Mouse (Mus musculus) liver, adult 2 months (tissue): ENCODE measurements at regions not wholly inside any gene's neighbourhood (a gene's known extent, or its start where the extent isn't known, plus 50 kb on each side); places are given as distances from the start of the nearest gene placed in this dataset.

Source experiments
- DNase-seq: peaks from one replicate; pipeline ENCODE4 v3.0.0-alpha.2; 2011; ENCODE audit warnings: low read depth, low spot score; ENCODE audit errors: extremely low read depth
- H3K27ac ChIP-seq: fragments of 200-500 bp; replicated peaks from 2 replicates; pipeline ENCODE4 v1.5.1; 2012; ENCODE audit warnings: low read depth, mild to moderate bottlenecking, control low read depth, inconsistent platforms, low read length; ENCODE audit not compliant: insufficient read depth
- H3K27me3 ChIP-seq: fragments of 200-500 bp; 2 replicates; pipeline ENCODE4 v1.6.1; 2012; ENCODE audit warnings: mild to moderate bottlenecking, moderate library complexity, low read length, inconsistent platforms; ENCODE audit not compliant: control insufficient read depth, insufficient read depth
- H3K36me3 ChIP-seq: fragments of 200-500 bp; 2 replicates; pipeline ENCODE4 v1.6.1; 2012; ENCODE audit warnings: low read length, inconsistent platforms; ENCODE audit not compliant: control insufficient read depth, insufficient read depth
- H3K4me1 ChIP-seq: fragments of 200-500 bp; 2 replicates; pipeline ENCODE4 v1.6.1; 2011; ENCODE audit warnings: low read length; ENCODE audit not compliant: control insufficient read depth, insufficient read depth
- H3K4me3 ChIP-seq: fragments of 200-500 bp; 2 replicates; pipeline ENCODE4 v1.5.1; 2011; ENCODE audit warnings: low read depth, mild to moderate bottlenecking, control low read depth, low read length, moderate library complexity; ENCODE audit not compliant: insufficient read depth
- H3K79me2 ChIP-seq: fragments of 200-500 bp; 2 replicates; pipeline ENCODE4 v1.6.1; 2012; ENCODE audit warnings: inconsistent platforms, mild to moderate bottlenecking, low read length, moderate library complexity; ENCODE audit not compliant: control insufficient read depth, insufficient read depth
- H3K9ac ChIP-seq: fragments of 200-500 bp; 2 replicates; pipeline ENCODE4 v1.6.1; 2012; ENCODE audit warnings: low read depth, mild to moderate bottlenecking, control low read depth, inconsistent platforms, low read length
- CTCF ChIP-seq: fragments of 200-500 bp; IDR thresholded peaks from 2 replicates; pipeline ENCODE4 v1.5.1; 2011; ENCODE audit warnings: low read depth, low read length, control low read depth
- POLR2A ChIP-seq: fragments of 200-500 bp; IDR thresholded peaks from 2 replicates; pipeline ENCODE4 v1.6.1; 2011; ENCODE audit warnings: low read length, control low read depth; ENCODE audit not compliant: insufficient read depth; ENCODE audit errors: extremely low read depth
- WGBS: fragments of 180-500 bp; shearing (Covaris S2); methylation state at CpG from one replicate; pipeline ENCODE4 v1.1.7; 2018; 5-methylcytosine and 5-hydroxymethylcytosine counted together

DNA sequence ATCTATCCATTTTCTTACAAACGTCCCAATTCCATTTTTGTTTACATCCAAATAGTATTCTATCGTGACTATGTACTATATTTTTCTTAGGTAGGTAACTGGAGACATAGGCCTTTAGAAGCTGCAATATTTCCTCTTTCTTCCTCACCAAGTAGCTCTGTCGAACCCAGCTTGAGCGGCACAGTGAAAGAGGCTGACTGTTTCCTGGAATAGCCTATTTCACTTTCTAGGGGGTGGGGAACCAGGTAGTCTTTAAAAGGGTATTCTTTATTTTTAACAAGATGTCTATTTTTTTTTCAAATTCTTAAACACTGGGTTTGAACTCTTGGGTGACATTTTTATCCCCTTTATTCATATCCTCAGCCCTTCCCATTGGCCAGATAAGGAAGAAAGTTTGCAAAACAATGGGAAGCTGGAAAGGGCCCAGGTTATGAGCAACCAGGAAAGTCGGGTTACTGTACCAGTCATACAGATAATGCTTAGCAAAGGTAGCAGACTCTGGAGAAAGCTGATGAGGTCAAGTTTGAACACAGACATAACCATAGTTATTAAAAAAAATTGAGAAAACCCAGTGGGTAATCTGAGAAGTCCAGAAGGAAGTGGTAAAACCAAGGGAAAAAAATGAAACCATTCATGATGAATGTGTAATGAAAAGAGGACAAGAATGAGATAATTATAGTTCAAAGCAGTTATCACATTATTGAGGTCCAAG, 103.3 kb upstream of the Tnfaip3 start:
- no peak overlapping the region for H3K27ac ChIP-seq
- H3K4me1 ChIP-seq = peaks cover 4% of the 10 kb centered on the region
- no peak overlapping the region for H3K9ac ChIP-seq
- no peaks in the 10 kb centered on the region for H3K36me3 ChIP-seq
- TF ChIP-seq POLR2A (no peak), CTCF (no peak)
- H3K4me3 ChIP-seq = no peak overlapping the region
- H3K27me3 ChIP-seq = no peaks in the 10 kb centered on the region
- 68% methylated on average over 5 of the region's 5 CpGs for WGBS
- H3K79me2 ChIP-seq = no peaks in the 10 kb centered on the region
- no peak for DNase-seq

DNA sequence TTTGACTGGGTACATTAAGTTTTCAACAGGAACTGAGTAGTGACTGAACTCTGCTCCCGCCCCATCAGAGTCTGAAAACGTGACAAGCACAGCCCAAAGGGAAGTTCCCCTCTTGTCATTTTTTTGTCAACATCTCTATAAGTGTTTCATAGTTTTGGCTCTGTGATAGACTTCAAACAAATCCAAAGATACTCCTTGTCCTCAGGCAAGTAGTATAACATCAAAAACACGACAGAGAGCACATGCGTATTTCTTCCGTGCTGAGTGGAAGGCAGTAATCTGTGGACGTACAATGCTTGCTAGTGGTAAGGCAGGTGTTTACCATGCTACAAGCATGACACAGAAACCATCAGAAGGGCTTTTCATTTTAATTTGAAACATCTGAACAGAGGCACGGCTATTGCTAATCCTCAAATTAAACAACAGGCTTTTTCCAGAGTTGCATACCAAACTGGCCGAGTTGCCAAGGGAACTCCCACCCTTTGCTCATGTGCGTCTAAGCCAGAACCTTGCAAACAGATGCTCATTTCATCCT, 101.7 kb upstream of the Tnfaip3 start:
- no peak overlapping the region for H3K27ac ChIP-seq
- H3K36me3 ChIP-seq = no peaks in the 10 kb centered on the region
- no peaks in the 10 kb centered on the region for H3K79me2 ChIP-seq
- no peaks in the 10 kb centered on the region for H3K27me3 ChIP-seq
- no peak for TF ChIP-seq CTCF
- TF ChIP-seq POLR2A = no peak
- peak; percentile 23 for DNase-seq
- 45% methylated on average over 9 of the region's 9 CpGs for WGBS
- H3K9ac ChIP-seq = no peak overlapping the region
- peaks cover 2% of the 10 kb centered on the region for H3K4me1 ChIP-seq
- no peak overlapping the region for H3K4me3 ChIP-seq

DNA sequence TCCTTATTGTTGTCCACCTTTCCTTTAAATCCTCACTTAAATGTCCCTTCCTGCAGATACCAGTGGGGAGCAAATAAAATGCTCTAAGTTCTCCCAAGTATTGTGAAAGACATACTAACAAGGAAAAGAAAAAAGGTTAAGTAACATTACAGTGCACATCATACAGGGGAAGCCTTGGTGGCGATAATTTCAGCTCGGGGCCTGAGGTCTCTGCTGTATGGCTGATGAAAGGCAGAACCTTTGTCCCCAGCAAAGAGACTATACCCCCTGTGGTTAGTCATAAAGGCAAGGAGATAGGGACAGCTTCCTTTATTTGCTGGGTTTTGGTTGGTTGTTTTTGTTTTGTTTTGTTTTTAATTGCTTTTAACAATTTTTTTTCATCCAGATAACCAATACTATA, 97.0 kb upstream of the Tnfaip3 start:
- no peak overlapping the region for H3K9ac ChIP-seq
- TF ChIP-seq CTCF (no peak), POLR2A (no peak)
- no peaks in the 10 kb centered on the region for H3K27me3 ChIP-seq
- no peak overlapping the region for H3K27ac ChIP-seq
- H3K4me1 ChIP-seq = peaks cover 2% of the 10 kb centered on the region
- 84% methylated on average over 2 of the region's 2 CpGs for WGBS
- no peak for DNase-seq
- no peak overlapping the region for H3K4me3 ChIP-seq
- H3K79me2 ChIP-seq = no peaks in the 10 kb centered on the region
- H3K36me3 ChIP-seq = no peaks in the 10 kb centered on the region

DNA sequence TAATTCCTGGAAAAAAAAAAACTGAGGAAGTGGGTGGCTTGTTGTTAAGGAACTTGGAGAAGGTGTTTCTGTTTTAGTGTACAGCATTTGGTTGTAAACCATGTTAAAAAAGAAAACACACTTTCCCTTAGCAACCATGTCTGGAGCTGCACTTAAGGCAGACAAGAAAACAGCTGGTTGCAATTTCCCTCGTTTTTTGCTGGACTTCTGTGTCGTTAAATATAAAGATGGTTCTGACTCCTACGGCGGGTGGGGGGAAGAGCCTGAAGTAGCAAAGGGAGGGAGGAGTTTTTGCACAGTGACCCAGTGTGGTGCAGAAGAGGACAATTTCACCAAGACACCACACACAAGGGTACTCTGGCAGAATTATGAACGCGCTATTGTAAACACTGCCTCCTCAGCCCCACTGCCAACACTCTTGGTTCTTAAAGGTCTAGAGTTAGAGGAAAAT, 89.8 kb upstream of the Tnfaip3 start:
- TF ChIP-seq POLR2A = no peak
- no peak for TF ChIP-seq CTCF
- no peak overlapping the region for H3K9ac ChIP-seq
- no peak overlapping the region for H3K4me3 ChIP-seq
- H3K27ac ChIP-seq = no peak overlapping the region
- WGBS = 79% methylated on average over 6 of the region's 6 CpGs
- no peaks in the 10 kb centered on the region for H3K4me1 ChIP-seq
- H3K36me3 ChIP-seq = no peaks in the 10 kb centered on the region
- no peak for DNase-seq
- no peaks in the 10 kb centered on the region for H3K79me2 ChIP-seq
- no peaks in the 10 kb centered on the region for H3K27me3 ChIP-seq

DNA sequence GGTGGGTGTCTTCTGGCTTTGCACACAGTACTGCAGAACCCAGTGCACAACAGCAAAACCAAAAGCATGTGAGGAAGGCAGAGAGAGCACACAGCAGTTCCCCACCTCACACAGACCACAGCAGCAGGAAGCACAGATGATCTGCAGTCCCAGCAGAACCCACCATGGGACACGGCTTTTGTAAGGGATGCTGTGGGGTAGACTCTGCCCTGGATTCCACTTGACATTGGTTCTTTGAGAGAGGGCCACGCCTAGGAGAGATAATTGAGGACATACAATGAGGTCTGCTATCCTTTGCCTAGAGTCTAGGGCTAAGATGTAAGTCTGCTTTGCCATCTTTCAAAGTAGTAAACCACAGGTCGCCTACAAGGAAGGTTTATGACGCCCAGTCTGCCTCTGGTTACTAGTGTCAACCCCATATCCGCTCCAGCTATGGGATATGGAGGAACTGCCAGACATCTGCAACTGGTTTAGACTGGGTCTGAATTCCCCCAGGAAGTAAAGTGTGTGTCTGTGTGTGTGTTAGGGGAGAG, 89.3 kb upstream of the Tnfaip3 start:
- no peak overlapping the region for H3K9ac ChIP-seq
- no peaks in the 10 kb centered on the region for H3K4me1 ChIP-seq
- no peaks in the 10 kb centered on the region for H3K27me3 ChIP-seq
- H3K36me3 ChIP-seq = no peaks in the 10 kb centered on the region
- 76% methylated on average over 5 of the region's 5 CpGs for WGBS
- no peak overlapping the region for H3K4me3 ChIP-seq
- no peaks in the 10 kb centered on the region for H3K79me2 ChIP-seq
- no peak for DNase-seq
- H3K27ac ChIP-seq = no peak overlapping the region
- TF ChIP-seq CTCF (no peak), POLR2A (no peak)
